Mouse (Mus musculus): ENCODE data around the gene Trnt1. TPM values are rescaled to one million over a fixed set of nuclear protein-coding genes. Genes with fewer than 3 reads are reported as not detected.
A peak's percentile ranks its signal among the peaks of the same experiment; 100 is the strongest.

Gene Trnt1
- total RNA-seq, 2 experiments from 2014 or later = 35.9 to 50.4 TPM

DNA sequence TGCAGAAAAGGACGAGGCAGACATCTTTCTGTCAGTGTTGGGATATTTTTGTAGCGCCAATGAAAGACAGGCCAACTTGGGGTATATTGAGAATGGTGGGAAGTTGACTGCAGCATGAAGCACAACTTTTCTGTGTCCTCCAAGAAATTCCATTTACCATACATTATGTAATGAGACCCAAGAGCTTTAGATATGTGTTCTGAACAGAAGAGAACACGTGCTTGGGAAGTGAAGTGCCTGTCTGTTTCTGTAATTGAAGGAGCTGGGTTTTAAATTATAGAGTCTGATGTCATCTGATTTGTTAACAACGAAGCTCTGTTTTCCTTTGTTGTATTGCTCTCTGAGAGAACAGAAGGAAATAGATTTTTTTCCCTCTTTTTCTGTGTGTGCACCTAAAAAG, 1.1 kb downstream of the Trnt1 start:
- ATAC-seq (ENCODE audit: poor library complexity, severe bottlenecking) = no peak

- ATAC-seq (ENCODE audit: poor library complexity, severe bottlenecking) = no peak
These were observed 18.2 kb downstream of the Trnt1 start for GRCm38 (mm10) chr6:106787138-106787537.

DNA sequence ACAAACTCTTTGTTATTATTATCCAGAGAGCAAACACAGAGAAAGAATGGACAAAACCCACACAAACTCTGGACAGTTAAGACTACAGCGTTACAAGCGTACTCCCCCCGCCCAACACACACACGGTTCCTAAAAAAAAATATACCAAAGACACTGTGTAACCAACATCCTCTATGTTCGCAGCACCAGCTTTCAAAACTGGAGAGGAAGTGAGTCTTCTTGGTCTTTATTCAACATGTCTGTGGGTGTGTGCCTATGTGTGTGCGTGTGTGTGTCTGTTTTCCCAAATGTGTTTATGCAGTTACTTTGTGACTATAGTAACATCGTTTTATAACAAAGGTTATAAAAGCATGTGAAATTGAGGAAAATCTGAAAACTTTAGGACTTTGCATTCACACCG, 22.5 kb downstream of the Trnt1 start:
- peak; percentile 46 for ATAC-seq (ENCODE audit: poor library complexity, severe bottlenecking)

DNA sequence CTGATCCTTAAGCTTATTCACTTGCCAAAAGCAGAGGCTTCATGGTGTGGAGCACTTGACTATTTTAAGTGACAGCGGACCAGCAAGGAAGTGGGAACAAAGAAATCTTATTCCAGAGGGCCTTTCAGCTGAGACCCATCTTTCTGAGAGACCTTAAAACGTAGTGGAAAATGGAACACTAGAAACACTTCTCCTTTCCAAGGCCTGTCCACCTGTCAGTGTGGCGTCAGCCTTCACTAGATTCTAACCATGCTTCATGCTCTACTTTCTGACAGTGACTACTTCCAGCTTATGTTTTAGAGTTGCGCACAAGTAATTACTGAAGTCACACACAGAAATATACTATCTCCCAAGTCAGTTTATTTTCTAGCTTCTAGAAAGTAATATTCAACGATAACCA, 23.6 kb downstream of the Trnt1 start:
- ATAC-seq (ENCODE audit: poor library complexity, severe bottlenecking) = no peak

DNA sequence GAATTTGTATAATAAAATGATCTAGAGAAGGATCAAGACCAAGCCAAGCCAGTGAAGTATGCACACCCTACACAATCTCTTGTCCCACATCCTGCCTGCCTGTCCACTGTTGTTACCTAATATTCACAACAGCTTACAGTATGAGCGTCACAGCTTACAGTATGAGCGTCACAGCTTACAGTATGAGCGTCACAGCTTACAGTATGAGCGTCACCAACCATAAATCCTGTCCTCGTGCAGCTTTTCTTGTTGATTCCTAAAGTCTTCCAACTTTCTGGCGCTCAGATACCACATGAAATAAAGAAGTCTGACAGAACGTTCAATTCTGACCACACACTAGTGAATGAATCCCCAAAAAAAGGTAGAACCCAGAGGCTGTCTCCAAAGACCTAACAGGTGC, 24.2 kb downstream of the Trnt1 start:
- ATAC-seq (ENCODE audit: poor library complexity, severe bottlenecking) = 0 out of 2 replicates have a peak, but pooled peaks have one; percentile 23

- peak; percentile 26 for ATAC-seq (ENCODE audit: poor library complexity, severe bottlenecking)
These were observed 24.7 kb downstream of the Trnt1 start for GRCm38 (mm10) chr6:106793621-106794020.

- peak; percentile 61 for ATAC-seq (ENCODE audit: poor library complexity, severe bottlenecking)
These were observed 25.3 kb downstream of the Trnt1 start for GRCm38 (mm10) chr6:106794094-106794814.

- peak; percentile 98 for ATAC-seq (ENCODE audit: poor library complexity, severe bottlenecking)
These were observed 30.7 kb downstream of the Trnt1 start, which contains the start of gene Crbn for GRCm38 (mm10) chr6:106799333-106800226. Crbn (minus strand) TSS chr6:106800077.

DNA sequence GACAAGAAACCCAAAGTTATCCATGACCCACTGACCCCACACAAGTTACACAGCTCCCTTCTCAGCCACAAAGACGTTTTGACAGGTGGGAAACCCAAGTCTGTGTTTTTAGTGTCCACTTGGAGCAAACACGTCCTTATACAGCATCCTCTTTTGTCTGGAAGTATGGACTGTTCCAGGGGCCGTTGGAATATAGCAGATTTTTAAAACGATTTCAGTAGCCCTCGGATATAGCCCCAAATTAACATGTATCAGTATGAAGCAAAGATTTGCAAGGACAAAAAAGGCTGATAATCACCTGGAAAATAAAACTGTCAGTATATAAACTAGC, 31.3 kb downstream of the Trnt1 start:
- no peak for ATAC-seq (ENCODE audit: poor library complexity, severe bottlenecking)

DNA sequence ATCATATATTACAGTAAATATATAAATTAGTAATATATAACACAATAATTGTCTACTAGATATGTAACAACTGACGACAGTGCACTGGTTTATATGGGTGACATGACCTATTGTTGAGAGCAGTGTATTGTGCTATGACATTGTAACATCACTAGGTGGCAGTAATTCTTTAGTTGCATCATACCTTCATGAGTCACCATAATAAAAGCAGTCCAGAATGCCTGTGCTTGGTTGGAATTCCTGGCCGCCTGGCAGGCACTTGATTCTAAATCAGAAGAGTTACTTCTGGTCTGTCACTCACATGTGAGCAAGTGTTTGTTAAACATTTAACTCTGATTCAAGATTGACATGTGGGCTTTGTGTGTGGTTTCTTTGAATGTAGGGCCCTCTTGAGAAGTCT, 36.0 kb downstream of the Trnt1 start:
- peak; percentile 64 for ATAC-seq (ENCODE audit: poor library complexity, severe bottlenecking)

GRCm38 (mm10) chr6:106809161-106809560, 40.2 kb downstream of the Trnt1 start:
- ATAC-seq (ENCODE audit: poor library complexity, severe bottlenecking) = no peak

GRCm38 (mm10) chr6:106810686-106811085, 41.8 kb downstream of the Trnt1 start:
- ATAC-seq (ENCODE audit: poor library complexity, severe bottlenecking) = no peak

GRCm38 (mm10) chr6:106819246-106819645, 50.3 kb downstream of the Trnt1 start:
- ATAC-seq (ENCODE audit: poor library complexity, severe bottlenecking) = no peak

DNA sequence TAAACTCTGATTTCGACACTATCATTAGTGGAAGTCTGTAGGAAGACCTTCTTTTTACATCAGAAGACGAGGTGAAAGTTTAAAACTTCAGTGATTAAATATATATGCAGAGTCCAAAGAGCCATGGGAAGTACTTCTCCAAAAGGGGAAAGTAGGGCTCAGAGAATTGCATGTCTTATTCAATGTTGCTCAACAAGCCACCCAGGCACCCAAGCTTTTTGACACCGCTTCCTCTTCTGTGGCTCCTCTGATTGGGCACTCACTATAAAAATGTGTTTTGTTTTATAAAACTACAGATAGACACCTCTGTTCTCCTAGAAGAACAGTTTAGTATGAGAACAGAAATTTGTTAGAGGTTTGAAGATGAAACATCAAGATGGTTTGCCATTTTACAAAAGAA, 51.0 kb downstream of the Trnt1 start:
- ATAC-seq (ENCODE audit: poor library complexity, severe bottlenecking) = peak; percentile 81

DNA sequence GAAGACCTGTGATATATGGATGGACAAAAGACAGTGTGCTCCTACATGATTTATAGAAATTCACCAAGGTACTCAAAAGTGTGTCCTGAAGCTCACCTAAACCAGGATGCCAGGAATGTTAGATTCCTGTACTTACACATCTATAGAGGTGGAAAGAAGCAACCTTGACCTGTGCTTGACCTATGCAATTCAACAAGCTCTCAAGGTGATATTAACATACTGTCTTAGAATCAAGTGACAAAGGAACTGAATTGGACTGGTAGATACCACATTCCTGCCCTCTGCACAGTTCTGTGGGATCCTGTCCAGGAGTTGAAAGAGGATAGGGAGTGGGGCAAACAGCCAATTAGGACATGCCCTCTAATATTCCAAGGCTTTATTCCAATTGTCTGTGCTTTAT, 51.6 kb downstream of the Trnt1 start:
- no peak for ATAC-seq (ENCODE audit: poor library complexity, severe bottlenecking)

DNA sequence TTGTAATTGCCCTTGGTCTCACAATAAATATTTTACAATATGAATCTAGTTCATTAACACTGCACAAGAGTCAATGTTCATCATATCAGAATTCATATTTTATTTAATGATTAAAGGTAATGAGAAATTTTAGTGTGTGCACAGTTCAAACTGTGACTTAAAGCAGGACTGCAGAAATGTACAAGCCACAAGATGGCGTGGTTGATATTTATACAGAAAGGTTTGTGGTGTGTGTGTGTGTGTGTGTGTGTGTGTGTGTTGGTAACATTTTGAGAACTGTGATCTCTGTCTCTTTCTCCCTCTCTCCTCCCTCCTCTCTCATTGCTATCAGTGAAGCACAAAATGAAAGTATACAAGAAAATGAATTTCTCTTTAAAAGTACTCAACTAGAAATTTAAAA, 53.4 kb downstream of the Trnt1 start:
- no peak for ATAC-seq (ENCODE audit: poor library complexity, severe bottlenecking)

Other genes with a start within 250 kb of the Trnt1 start
- gene Il5ra, start 20.1 kb upstream of the Trnt1 start, total RNA-seq (2015) = 3.1 and 4.2 TPM in 2 replicates
- gene Il5ra, start 20.1 kb upstream of the Trnt1 start, total RNA-seq (2017) = 4.3 and 5.9 TPM in 2 replicates
- gene Crbn, start 31.0 kb downstream of the Trnt1 start, total RNA-seq (2015) = 20.8 and 23.1 TPM in 2 replicates
- 38.7 and 44.3 TPM in 2 replicates for gene Crbn, start 31.0 kb downstream of the Trnt1 start, total RNA-seq (2017)